Mouse (Mus musculus): ENCODE results near the gene Scube2.
A peak's percentile ranks its signal among the peaks of the same experiment; 100 is the strongest.

Scube2 gene

DNA sequence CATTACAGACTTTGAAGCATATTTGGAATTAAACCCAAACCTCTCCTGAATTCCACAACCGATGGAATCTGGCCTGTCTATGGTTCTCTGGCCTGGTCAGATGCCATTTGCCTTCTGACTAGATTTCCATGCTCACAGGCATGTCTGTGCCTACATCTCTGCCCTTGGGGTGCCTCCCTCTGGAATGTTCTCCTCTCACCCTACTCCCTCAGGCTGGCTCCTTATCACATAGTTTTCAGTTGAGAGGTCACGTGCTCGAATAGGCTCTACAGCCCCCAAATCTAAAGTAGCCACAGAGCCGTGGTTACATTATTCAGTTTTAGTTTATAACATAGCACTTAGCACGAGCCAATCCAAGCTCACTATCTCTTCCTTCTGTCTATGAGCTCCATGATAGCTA lies 69.9 kb downstream of the Scube2 start:
- DNase-seq (ENCODE audit: low spot score), result no peak

GRCm38 (mm10) chr7:109794556-109794955 lies 70.9 kb downstream of the Scube2 start:
- DNase-seq (ENCODE audit: low spot score), result no peak

GRCm38 (mm10) chr7:109792759-109793158 lies 72.7 kb downstream of the Scube2 start:
- peak; percentile 63 for DNase-seq (ENCODE audit: low spot score)

DNA sequence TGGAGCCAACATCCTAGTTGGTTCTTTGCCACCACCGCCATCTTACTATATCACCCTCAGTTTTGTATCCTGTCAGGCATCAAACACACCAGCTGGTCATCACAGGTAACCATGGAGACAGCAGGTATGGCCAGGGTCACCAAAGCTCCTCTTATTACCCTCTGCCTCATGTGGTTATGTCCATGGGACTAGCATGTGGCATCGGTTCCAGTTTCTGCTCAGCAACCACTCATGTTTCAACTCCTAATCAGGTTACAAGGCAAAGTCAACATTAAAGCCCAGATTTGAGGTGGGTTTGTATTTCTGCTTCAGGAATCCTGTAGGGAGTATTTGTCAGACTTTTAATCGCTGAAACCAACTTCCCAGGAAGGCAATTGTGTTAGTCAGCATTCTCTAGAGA lies 74.7 kb downstream of the Scube2 start:
- no peak for DNase-seq (ENCODE audit: low spot score)

DNA sequence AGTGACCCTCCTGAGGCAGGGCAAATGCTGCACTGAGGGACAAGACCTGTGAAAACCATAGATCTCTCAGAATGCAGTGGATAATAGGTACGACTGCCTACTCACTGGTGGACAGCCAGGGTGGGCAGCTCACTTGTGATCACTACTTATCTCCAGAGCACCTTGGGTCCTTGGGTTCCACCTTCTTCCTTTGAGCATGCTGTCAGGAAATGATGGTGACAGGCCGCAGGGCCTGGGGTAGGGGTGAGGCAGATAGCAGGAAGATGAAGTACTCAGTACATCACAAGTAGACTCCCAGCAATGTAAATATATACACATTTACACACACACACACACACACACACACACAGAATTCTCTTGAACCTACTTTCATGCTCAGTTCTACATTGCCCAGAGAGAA lies 77.6 kb downstream of the Scube2 start:
- no peak for DNase-seq (ENCODE audit: low spot score)

DNA sequence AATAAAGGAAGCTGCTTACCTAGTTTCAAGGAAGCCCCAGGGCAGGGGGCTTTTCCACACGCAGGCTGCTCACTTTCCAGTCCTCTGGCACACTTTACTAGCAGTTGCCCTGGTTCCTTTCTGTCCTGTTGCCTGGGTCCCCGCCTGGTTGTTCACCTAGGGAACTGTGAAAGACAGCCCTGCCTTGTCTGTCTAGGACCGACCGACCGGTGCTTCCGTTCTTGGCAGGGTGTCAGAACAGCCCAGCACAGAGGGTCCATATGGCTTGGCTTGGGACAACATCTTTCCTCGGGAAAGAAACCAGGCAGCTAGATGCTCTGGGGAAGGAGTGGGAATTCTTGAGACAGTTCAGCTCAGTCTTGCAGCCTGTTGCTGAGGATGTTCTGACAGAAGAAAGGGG lies 82.2 kb downstream of the Scube2 start:
- no peak for DNase-seq (ENCODE audit: low spot score)

- peak; percentile 74 for DNase-seq (ENCODE audit: low spot score)
Observed at GRCm38 (mm10) chr7:109781470-109782203, 83.8 kb downstream of the Scube2 start, which contains the start of gene Nrip3. TSS of gene Nrip3 (minus strand) at chr7:109782025.

DNA sequence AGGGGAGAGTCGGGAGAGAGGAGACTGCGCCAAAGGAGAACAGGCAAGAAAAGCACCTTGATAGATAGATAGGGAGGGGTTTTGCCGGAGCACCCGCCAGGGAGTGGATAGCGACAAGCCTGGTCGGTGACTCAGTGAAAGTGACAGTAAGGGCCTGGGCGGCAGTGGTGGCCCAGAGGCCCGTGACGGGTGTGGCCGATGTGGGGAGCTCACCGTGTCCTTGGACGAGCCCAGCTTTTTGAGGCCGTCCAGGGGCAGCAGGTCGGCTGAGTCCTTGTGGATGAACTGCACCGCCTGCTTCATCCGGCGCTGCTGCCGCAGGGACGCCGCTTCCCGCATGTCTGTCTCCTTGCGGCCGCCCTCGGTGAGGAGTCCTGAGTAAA lies 84.4 kb downstream of the Scube2 start:
- DNase-seq (ENCODE audit: low spot score), result peak; percentile 48

DNA sequence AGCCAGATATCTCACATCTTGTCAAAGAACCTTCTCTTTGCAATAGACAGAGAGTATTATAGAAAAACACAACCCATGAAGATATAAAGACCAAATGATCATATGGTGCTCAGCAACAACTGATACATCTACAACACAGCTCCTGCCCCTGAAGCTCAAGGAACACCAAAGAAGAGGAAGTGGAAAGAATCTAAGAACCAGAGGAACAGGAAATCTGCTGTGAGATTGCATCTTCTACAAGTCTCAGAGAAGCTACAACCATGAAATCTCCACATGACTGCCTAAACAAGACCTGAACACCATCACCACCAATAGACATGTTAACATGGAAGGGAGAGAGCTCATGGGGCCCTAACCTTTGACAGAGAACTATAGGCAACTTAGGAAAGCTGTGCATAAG lies 93.2 kb downstream of the Scube2 start:
- DNase-seq (ENCODE audit: low spot score), result no peak

DNA sequence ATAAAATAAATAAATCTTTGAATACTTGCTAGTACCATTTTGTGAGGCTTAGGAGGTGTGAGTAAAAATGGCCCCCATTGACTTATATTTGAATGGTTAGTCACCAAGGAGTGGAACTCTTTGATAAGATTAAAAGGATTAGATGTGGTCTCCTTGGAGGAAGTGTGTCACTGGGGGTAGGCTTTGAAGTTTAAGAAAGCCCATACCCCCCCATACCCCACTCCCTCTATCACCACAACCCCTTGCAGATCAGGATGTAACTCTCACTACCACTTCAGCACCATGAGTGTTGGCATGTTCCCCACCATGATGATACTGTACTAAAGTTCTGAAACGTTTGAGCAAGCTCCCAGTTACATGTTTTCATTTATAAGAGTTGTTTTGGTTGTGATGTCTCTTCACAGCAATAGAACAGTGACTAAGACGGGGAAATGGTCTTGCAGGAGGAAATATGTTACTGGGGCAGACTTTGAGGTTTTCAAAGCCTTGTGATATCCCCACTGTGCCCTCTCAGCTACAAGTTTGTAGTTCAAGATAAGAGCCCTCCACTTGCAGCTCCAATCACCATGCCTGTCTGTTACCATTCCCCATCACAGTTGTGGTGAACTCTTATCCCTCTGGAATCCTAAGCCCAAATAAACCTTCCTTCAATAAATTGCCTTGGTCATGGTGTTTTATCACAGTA lies 96.6 kb downstream of the Scube2 start:
- DNase-seq (ENCODE audit: low spot score), result no peak

GRCm38 (mm10) chr7:109767575-109768350 lies 97.7 kb downstream of the Scube2 start:
- peak; percentile 57 for DNase-seq (ENCODE audit: low spot score)

DNA sequence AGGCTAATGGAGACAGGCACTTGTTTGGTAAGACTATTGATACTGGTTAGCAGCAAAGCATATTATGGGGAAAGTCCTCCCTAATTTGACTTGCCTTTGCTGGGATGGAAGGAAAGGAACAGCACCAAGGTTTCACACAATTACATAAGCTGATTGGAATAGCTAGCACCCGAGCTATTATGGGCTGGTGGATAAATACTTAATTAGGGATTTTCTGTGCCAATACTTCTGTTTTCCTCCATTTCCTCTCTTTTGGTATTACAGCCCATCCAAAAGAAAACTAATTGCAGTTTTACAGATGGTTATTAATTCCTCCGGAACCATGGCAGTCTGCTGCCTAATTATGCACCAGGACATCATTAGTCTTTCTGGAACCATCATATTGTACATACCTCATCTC lies 101.5 kb downstream of the Scube2 start:
- DNase-seq (ENCODE audit: low spot score), result no peak

DNA sequence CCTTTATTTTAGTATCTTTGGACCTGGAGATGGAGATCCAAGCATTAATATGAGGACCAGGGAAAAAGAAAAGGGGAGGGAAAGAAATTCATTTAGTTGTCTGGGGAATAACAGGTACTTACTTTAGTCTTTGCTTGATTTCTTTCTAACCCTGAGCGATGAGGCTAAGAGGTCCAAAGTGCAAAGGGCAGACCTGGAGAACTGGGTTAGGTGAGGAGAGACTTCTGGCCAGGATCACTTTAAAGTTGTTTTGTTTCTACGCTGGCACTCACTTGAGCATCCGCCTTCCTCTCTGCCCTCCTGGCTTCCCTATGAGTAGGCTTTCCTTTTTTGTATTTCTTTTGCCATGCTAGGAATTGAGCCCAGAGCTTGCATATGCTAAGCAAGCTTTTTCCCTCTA lies 109.2 kb downstream of the Scube2 start:
- DNase-seq (ENCODE audit: low spot score), result no peak

DNA sequence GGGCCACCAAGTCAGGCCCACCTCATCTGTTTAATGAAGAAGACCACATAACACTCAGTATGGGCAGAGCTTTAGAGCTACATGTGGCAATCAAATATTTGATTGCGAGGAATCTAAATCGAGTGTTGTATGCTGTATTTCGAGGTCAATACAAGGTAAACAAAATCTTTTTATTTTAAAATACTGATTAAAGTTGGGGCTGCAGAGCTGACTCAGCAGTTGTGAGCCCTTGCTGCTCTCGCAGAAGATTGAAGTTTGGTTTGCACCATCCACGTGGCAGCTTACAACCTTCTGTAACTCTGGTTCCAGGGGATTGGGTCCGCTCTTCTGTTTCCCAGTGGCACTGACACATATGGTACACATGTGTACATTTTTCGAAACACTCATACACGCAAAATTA lies 111.4 kb downstream of the Scube2 start:
- DNase-seq (ENCODE audit: low spot score), result no peak

DNA sequence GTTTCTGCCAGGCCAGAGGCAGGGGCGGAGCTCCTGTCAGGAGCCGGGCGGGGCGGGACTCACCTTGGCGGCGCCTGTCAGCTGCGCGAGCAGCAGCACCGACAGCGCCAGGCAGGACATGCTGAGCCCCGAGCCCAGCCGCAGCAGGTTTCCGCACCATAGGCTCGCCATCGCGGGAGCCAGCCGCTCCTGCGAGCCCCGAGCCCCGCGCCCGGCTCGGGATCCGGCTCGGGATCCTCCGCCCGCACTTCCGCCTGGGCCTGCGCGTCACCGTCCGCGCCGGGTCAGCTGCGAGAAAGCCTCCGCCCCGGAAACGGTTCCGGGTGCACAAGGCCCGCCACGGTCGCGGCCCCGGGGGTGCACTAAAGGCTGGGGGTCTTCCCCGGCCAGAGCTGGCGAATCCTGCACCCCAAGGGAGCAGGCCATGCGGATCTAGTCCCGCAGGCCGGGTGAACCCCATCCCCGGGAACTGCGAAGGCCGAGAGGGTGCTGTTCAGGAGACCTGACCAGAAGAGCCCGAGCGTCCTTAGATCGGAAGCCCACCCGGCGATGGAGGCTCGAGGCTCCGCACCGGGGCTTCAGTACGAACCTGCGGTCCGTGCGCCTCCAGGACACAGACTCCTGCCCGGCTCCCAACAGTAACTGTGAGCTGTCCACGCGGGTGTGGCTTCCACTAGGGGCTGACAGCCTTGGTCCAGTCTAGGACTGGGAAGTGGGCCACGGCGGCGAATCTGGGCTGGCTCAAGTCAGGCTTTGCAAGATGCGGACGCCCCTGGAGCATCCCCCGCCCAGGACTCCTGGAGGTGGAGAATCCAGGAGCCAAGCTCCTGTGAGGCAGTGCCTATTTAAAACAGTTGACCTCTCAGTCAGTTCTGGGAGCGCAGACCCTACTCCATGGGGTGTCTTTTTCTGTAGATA lies 113.2 kb downstream of the Scube2 start, which contains the start of gene Tmem9b:
Gene Tmem9b, minus strand, starts transcription at position 868 of the 918 bp plus-strand sequence.
- peak; percentile 63 for DNase-seq (ENCODE audit: low spot score)

DNA sequence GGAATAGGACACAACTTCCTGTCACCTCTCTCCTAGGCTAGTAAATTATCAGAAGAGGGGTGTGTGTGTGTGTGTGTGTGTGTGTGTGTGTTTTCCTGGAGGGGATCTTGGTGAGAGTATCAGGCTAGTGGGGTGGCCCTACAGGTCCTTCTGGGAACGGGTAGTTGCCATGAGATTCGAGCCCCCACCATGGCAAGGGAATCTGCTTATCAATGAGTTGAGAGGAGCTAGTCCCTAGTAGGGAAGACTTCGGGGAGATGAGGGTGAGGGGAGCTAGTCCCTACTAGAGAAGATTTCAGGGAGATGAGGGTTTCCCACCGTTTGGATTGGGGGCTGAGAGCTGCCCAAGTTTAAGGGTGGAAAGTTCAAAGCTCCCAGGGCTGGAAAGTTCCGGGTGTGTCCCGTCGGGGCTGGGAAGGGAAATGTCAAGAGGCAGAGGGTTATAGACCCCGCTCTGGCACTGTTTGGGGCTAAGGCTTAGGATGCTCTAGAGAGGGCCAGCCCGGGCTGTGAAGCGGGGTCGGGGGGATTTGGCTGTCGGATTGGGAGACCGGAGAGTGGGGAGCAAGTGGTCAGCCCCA lies 114.0 kb downstream of the Scube2 start:
- peak; percentile 31 for DNase-seq (ENCODE audit: low spot score)

All from c-Kit-positive CD71-positive TER-119-positive erythroid progenitor cells, embryonic 14.5 days (primary cell).